Mouse (Mus musculus) liver, postnatal 0 days (tissue): Measurements from ENCODE around the gene Sdha. TPM values are rescaled to one million over a fixed set of nuclear protein-coding genes. Genes with fewer than 3 reads are reported as not detected.

ENCODE experiments used
- ATAC-seq: fragments of 200-750 bp; cut with Nextera tagmentation; 2 replicates; pipeline ENCODE4 v1.8.0; 2017; ENCODE audit warnings: mild to moderate bottlenecking, moderate library complexity
- DNase-seq: peaks from one replicate; pipeline ENCODE4 v3.0.0-alpha.2; 2016
- H3K27ac ChIP-seq: fragments of 300-500 bp; sonication (generic); 2 replicates; pipeline ENCODE4 v1.5.1; 2014; ENCODE audit warnings: antibody characterized with exemption, moderate library complexity, mild to moderate bottlenecking, low read depth
- H3K27me3 ChIP-seq: fragments of 300-500 bp; sonication (generic); 2 replicates; pipeline ENCODE4 v1.6.1; 2014; ENCODE audit warnings: low read length, control low read depth, mixed read lengths; ENCODE audit not compliant: insufficient read depth
- H3K36me3 ChIP-seq: fragments of 300-500 bp; sonication (generic); replicated peaks from 2 replicates; pipeline ENCODE4 v1.6.1; 2014; ENCODE audit warnings: mild to moderate bottlenecking, control low read depth, low read length, moderate library complexity, mixed read lengths; ENCODE audit not compliant: insufficient read depth
- H3K4me1 ChIP-seq: fragments of 300-500 bp; sonication (generic); 2 replicates; pipeline ENCODE4 v1.6.1; 2014; ENCODE audit warnings: antibody characterized with exemption, mild to moderate bottlenecking, control low read depth; ENCODE audit not compliant: insufficient read depth
- H3K4me2 ChIP-seq: fragments of 300-500 bp; sonication (generic); 2 replicates; pipeline ENCODE4 v1.6.1; 2014; ENCODE audit warnings: low read depth, mild to moderate bottlenecking, low read length, moderate library complexity, mixed read lengths
- H3K4me3 ChIP-seq: fragments of 300-500 bp; sonication (generic); 2 replicates; pipeline ENCODE4 v1.5.1; 2014; ENCODE audit warnings: low read depth, low read length
- H3K9ac ChIP-seq: fragments of 300-500 bp; sonication (generic); replicated peaks from 2 replicates; pipeline ENCODE4 v1.6.1; 2014; ENCODE audit warnings: mild to moderate bottlenecking, moderate library complexity
- H3K9me3 ChIP-seq: fragments of 300-500 bp; sonication (generic); 2 replicates; pipeline ENCODE4 v1.6.1; 2016; ENCODE audit warnings: mild to moderate bottlenecking, control low read depth, low read length, mixed read lengths
- CTCF ChIP-seq: sonication (generic); IDR thresholded peaks from 2 replicates; pipeline ENCODE4 v1.5.1; 2016; ENCODE audit warnings: antibody characterized with exemption, low read depth
- EP300 ChIP-seq: IDR thresholded peaks from 2 replicates; pipeline ENCODE4 v1.6.1; 2016; ENCODE audit warnings: antibody characterized with exemption, low read depth, mild to moderate bottlenecking
- WGBS: fragments of 180-500 bp; shearing (Covaris S2); extraction: QIAGEN DNeasy Blood & Tissue Kit; methylation state at CpG from one replicate; pipeline ENCODE4 v1.1.7; 2014; ENCODE audit not compliant: insufficient replicate concordance; 5-methylcytosine and 5-hydroxymethylcytosine counted together
- polyA plus RNA-seq: library from polyadenylated mRNA; unstranded; fragments of >200 nt; fragmentation: Nextera tagmentation; extraction: Ambion mirVana; gene quantifications from 2 replicates; pipeline ENCODE4 v1.2.1, GENCODE M21; 2015

The Sdha gene
- polyA plus RNA-seq, 1 experiment from 2014 or later, result 154 TPM

GRCm38 (mm10) chr13:74381533-74382276, 31.6 kb upstream of the Sdha start:
- no peaks in the 10 kb centered on the region for H3K9me3 ChIP-seq
- no peaks in the 10 kb centered on the region for H3K4me1 ChIP-seq
- no peak overlapping the region for H3K9ac ChIP-seq
- no peak overlapping the region for H3K27ac ChIP-seq
- no peaks in the 10 kb centered on the region for H3K27me3 ChIP-seq
- no peaks in the 10 kb centered on the region for H3K36me3 ChIP-seq
- 67% methylated on average over 10 of the region's 10 CpGs for WGBS
- H3K4me3 ChIP-seq, result no peak overlapping the region
- H3K4me2 ChIP-seq, result no peak overlapping the region
- TF ChIP-seq EP300, result no peak
- no peak for TF ChIP-seq CTCF
- DNase-seq, result no peak
- no peak for ATAC-seq

- no peaks in the 10 kb centered on the region for H3K9me3 ChIP-seq
- H3K4me2 ChIP-seq, result peak within 1 kb of the TSS; percentile 10; the same call in 1 of the 2 replicates
- no peak for DNase-seq
- ATAC-seq, result peak; percentile 31
- H3K9ac ChIP-seq, result no peak within 1 kb of the TSS
- no peak within 1 kb of the TSS for H3K27ac ChIP-seq
- TF ChIP-seq EP300, result no peak
- no peak; the same call in 1 of the 2 replicates for TF ChIP-seq CTCF
- no peaks in the 10 kb centered on the region for H3K27me3 ChIP-seq
- no peak within 1 kb of the TSS for H3K4me3 ChIP-seq
- H3K36me3 ChIP-seq, result peaks cover 14% of the 10 kb centered on the region
- no peaks in the 10 kb centered on the region; the same call in 1 of the 2 replicates for H3K4me1 ChIP-seq
- WGBS, result 45% methylated on average over 8 of the region's 8 CpGs
Observed at GRCm38 (mm10) chr13:74363859-74364235, 13.8 kb upstream of the Sdha start, which contains the start of gene Lrrc14b. Lrrc14b (minus strand) TSS chr13:74364005.

GRCm38 (mm10) chr13:74363176-74363858, 13.2 kb upstream of the Sdha start:
- H3K27me3 ChIP-seq, result no peaks in the 10 kb centered on the region
- H3K4me1 ChIP-seq, result no peaks in the 10 kb centered on the region; the same call in 1 of the 2 replicates
- peaks cover 17% of the 10 kb centered on the region for H3K36me3 ChIP-seq
- TF ChIP-seq CTCF, result no peak
- no peak for TF ChIP-seq EP300
- H3K4me3 ChIP-seq, result no peak overlapping the region
- H3K4me2 ChIP-seq, result peak overlapping the region; percentile 10; the same call in 1 of the 2 replicates
- H3K27ac ChIP-seq, result no peak overlapping the region
- no peak overlapping the region for H3K9ac ChIP-seq
- 79% methylated on average over 13 of the region's 13 CpGs for WGBS
- DNase-seq (no peak), ATAC-seq (peak; percentile 38)
- no peaks in the 10 kb centered on the region for H3K9me3 ChIP-seq

- TF ChIP-seq CTCF (no peak), EP300 (no peak)
- Histone ChIP-seq H3K4me3 (no peak overlapping the region), H3K36me3 (peaks cover 17% of the 10 kb centered on the region), H3K4me1 (no peaks in the 10 kb centered on the region; the same call in 1 of the 2 replicates), H3K9ac (no peak overlapping the region), H3K4me2 (no peak overlapping the region), H3K9me3 (no peaks in the 10 kb centered on the region), H3K27ac (no peak overlapping the region), H3K27me3 (no peaks in the 10 kb centered on the region)
- no peak for ATAC-seq
- 44% methylated on average over 2 of the region's 2 CpGs for WGBS
- no peak for DNase-seq
Observed at GRCm38 (mm10) chr13:74362218-74362617, 12.1 kb upstream of the Sdha start.

GRCm38 (mm10) chr13:74356491-74356890, 6.4 kb upstream of the Sdha start:
- no peaks in the 10 kb centered on the region for H3K27me3 ChIP-seq
- no peak overlapping the region for H3K4me3 ChIP-seq
- no peak overlapping the region for H3K9ac ChIP-seq
- DNase-seq (no peak), ATAC-seq (no peak)
- no peak for TF ChIP-seq EP300
- no peak for TF ChIP-seq CTCF
- no peaks in the 10 kb centered on the region for H3K9me3 ChIP-seq
- peaks cover 33% of the 10 kb centered on the region for H3K36me3 ChIP-seq
- WGBS, result 90% methylated on average over 13 of the region's 13 CpGs
- H3K4me1 ChIP-seq, result no peaks in the 10 kb centered on the region
- no peak overlapping the region for H3K4me2 ChIP-seq
- H3K27ac ChIP-seq, result no peak overlapping the region

GRCm38 (mm10) chr13:74350435-74350906, 391 bp upstream of the Sdha start:
- DNase-seq (no peak), ATAC-seq (peak; percentile 40)
- Histone ChIP-seq H3K27ac (peak overlapping the region; percentile 93), H3K4me3 (peak overlapping the region; percentile 77), H3K4me2 (peak overlapping the region; percentile 76), H3K36me3 (peaks cover 3% of the 10 kb centered on the region; the same call in 1 of the 2 replicates), H3K9me3 (no peaks in the 10 kb centered on the region), H3K4me1 (peaks cover 14% of the 10 kb centered on the region), H3K9ac (peak overlapping the region; percentile 86), H3K27me3 (no peaks in the 10 kb centered on the region)
- TF ChIP-seq CTCF, result no peak
- TF ChIP-seq EP300, result no peak
- WGBS, result under 1% methylated on average over 15 of the region's 15 CpGs
